Mouse (Mus musculus) layer of hippocampus, adult 9-10 months (tissue): ENCODE measurements around the gene Stx1b.
"Not testable (repeated sequence)": the region's sequence is repeated elsewhere in the genome, so short reads cannot be mapped to it uniquely, and the experiment has no call there.

Experiments
- DNase-seq: peaks from one replicate; pipeline ENCODE4 v3.0.0; 2022; ENCODE audit warnings: low spot score

The Stx1b gene

DNA sequence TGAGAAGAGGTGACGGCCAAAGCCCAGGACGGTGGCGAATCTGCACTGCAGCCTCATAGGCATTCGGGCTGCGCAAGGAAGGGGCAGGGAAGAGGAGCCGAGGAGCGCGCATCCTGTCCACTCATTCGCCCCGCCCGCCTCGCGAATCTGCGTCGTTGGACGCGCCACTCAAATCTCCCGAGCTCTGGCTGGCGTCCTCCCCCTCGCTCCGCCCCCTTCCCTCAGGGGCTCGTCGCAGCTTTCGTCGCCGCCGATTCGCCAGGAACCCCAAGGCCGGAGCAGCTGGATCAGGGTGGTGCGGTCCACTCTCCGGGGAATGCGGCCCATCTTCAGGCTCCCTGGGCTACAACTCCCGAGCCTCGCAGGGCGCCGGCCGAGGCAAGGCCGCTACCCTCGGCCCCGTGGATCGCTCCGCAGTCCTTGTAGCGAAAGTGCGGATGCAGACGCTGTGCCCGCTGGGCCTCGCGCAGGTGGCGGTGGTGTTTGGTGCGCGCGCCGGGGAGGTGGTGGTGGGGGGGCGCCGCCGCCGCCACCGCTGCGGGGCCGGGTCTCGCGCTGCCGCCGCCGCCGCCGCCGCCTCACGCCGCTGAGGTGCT, 47.4 kb downstream of the Stx1b start:
- peak; percentile 85 for DNase-seq

DNA sequence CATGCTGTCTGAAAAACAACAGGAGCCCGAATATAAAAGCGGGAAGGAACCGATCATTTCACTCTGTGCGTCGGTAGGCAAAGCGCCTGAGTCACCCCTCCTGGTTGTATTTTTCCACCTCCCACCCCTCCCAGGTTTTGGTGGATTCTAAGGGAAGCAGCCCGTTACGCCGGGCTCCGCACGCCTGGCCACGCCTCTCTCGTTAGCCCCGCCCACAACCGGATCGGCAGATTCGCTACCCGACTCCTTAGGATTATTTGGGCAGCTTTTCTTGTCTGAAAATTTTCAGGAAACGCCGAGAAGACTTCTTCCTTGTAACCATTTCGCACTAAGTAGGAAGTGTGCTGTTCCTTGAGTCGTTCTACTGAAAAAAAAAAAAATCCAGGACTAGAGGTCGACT, 47.9 kb downstream of the Stx1b start, which contains the start of gene Setd1a:
TSS of gene Setd1a (plus strand) at position 245 of the 400 bp plus-strand sequence.
- DNase-seq: peak; percentile 65

DNA sequence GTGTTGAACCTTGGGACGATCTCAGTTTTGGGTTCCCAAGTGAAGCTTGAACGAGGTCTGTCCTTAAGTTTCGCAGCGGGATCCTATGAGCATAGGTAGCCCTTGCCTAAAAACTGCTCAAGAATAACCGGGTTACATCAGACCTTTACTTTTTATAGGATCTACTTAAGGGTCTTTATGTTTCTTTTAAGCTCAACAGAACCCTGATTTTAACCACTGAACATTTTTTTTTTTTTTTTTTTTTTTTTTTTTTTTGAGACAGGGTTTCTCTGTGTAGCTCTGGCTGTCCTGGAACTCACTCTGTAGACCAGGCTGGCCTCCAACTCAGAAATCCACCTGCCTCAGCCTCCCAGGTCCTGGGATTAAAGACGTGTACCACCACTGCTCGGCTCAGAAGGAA, 48.5 kb downstream of the Stx1b start:
- DNase-seq: not testable (repeated sequence)

DNA sequence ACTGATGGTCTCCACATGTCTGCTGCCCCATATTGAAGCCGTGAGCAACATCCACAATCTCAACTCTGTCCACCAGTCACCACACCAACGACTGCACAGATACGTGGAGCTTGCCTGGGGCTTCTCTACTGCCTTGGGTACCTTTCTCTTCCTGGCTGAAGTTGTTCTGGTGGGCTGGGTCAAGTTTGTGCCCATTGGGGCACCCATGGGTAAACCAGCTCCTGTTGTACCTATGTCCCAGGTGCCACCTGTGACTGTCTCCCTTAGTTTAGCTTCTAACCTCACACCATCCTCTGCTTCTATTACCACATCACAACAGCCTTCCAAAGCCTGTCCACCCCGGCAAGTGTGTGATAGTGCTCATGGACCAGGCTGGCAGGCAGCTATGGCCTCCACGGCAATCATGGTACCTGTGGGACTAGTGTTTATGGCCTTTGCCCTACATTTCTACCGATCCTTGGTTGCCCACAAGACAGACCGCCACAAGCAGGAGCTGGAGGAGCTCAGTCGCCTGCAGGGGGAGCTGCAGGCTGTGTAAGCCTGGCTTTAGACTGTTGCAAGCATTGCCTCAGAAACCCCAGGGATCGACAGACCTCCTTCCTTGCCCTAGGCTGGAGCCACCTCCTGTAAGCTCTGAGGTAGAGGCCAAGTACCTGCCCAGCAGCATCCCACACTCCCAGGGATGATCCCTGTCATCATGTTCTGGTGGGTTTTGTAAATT, 50.5 kb downstream of the Stx1b start:
- no peak for DNase-seq

DNA sequence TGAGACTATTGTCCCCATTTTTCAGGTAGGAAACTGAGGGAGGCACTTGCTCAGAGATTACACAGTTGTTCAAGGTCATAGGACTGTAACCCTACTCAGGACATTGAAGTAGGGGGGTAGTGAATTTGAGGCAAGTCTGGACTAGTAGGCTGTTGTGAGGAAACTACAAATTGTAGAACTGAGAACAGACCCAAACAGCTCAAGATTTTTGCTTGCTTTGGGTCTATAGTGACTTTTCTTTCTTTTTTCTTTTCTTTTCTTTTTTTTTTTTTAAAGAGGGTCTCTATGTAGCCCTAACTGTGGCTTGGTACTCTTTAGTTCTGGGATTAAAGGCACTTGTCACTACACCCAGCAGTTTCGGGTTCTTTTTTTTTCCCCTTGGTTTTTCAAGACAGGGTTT, 51.8 kb downstream of the Stx1b start:
- no peak for DNase-seq

DNA sequence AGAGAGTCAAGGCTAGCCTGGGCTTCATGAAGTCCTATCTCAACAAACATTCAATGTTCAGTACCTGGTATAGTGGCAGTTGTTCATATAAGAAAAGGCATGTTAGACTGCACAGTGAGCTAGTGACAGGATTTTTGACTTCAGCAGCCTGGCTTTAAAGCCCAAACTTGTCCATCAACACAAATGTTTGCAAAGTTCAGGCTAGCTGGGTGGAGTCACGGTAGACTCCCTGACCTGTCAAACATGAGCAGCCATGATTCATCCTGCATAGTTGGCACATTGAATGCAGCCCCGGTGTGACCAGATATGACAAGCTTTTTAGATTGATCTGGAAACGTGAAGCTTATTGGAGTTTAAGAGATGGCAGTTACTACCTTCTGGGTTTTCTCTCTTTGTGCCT, 52.3 kb downstream of the Stx1b start:
- no peak for DNase-seq

DNA sequence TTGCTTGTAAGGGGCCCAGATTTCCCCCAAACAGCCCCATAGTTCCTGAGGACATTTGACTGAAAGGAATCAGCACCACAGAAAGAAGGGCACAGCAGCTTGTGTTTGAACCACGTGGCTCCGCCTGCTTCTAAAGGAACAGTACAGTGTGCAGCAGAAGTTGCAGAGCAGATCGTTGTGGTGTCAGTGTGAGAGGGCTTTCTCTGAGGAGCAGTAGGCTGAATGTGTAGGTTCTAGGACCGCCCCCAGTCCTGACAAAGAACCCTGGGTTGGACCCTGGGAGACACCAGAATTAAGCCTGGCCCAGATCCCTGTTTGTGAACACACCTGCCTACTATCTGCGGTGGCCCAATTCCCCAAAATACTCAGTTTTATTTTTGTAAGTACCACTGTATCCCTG, 53.1 kb downstream of the Stx1b start:
- no peak for DNase-seq

DNA sequence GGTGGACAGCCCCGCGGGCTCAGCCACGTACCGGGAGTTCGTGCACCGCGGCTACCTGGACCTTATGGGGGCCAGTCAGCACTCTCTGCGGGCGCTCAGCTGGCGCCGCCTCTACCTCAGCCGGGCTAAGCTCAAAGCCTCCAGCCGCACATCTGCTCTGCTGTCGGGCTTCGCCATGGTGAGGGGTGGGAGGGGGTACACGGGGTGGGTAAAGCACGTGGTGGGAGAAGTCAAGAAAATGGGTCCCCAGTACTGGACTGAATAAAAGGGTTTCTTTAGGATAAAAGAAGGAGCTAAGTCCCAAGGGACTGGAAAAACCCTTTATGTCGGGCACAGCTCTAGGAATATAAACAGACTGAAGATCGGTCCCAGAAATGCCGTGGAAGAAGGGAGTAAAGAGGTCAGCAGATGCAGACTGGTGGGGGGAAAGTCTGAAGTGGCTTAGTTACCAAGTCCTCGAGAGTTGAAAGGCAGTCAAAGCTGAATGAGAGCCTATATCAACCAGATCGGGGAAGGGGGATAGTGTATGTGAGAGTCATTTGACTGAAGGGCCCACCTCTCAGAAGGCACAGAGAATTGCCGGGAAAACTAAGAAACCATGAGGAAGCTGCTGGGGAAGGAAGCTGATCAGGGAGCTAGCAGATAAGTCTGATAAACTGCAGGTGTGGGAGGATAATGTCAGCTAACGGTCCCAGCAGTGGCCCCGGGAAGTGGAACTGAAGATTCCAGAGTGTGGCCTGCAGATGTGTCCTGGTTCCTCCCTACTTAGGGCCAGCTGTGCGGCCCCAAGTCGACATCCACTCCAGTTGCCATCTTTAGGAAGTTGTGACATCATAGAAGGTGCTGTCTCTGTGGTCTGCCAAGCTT, 54.1 kb downstream of the Stx1b start:
- DNase-seq: no peak

DNA sequence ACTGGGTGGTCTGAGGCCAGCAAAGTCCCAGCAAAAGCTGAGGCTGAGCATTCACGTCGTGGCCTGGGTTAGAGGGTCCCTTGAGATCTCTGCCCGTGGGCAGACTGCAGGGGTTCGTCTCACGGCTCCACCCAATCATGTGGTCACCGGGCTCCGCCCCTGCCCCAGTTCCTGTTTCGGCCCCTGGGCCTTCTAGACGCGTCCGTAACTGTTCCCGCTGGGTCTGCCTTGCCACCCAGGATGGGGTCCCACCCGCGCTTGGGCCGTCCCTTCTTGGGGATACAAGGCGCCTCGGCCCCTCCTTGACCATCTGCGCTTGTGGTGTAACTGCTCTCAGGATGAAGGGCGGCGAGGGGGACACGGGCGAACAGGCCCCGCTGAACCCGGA, 54.7 kb downstream of the Stx1b start, which contains the start of gene Orai3:
TSS of gene Orai3 (plus strand) at position 165 of the 388 bp plus-strand sequence.
- DNase-seq: peak; percentile 63

DNA sequence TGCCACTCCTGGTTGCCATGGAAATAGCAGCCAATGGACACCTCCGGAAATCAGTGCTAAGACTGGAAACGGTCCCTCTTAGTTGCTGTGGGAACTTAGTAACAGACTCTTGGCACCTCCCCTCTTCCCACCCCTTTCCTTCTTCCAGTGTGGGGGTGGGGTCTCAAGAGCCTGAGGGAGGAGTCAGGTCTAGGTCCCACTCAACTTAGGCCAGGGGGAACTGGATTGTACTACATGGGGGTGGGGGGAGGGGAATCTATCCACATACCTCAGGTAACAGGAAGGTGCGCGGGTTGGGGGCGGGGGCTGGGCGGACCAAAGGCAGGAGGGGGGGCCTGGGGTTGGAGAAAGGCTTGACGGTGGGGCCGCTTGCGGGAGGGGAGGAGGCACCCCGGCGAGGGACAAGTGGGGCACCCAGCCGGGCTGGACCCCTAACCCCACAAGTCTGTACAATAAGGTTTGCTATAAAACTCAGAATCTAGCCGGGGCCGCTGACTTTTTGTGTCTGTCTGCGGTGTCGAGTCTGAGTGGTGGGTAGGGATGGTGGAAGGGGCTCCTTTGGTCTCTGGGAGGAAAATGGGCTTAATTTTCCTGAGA, 55.3 kb downstream of the Stx1b start:
- DNase-seq: peak; percentile 97

DNA sequence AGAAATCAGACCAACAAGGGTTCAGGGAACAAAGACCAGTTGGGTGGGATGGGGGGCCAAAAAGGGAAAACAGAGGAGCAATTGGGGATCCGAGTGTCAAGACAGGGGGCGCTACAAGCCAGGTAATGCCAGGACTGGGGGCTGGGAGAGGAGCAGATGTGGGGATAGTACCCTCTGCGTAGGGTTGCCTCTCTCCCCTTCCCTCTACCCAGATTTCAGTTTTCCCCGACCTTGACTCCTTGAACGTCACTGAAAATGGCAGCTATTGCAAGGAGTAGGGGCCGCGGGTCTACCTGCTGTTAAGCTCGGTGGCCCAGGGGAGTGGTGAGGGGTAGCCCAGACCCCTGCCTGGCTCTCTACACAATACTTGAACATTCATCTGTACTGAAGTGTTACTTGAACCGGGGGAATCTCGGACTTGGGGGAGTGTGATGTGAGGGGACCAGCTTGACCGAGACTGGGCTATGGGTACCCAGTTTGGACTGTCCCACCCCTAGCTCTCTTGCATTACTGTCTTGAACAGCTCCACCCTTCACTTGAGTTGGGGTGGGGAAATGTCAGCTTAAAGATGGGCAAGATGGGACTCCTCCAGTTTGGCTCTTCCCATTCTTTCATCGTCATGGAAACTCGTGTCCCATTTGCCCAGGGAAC, 55.9 kb downstream of the Stx1b start:
- no peak for DNase-seq

DNA sequence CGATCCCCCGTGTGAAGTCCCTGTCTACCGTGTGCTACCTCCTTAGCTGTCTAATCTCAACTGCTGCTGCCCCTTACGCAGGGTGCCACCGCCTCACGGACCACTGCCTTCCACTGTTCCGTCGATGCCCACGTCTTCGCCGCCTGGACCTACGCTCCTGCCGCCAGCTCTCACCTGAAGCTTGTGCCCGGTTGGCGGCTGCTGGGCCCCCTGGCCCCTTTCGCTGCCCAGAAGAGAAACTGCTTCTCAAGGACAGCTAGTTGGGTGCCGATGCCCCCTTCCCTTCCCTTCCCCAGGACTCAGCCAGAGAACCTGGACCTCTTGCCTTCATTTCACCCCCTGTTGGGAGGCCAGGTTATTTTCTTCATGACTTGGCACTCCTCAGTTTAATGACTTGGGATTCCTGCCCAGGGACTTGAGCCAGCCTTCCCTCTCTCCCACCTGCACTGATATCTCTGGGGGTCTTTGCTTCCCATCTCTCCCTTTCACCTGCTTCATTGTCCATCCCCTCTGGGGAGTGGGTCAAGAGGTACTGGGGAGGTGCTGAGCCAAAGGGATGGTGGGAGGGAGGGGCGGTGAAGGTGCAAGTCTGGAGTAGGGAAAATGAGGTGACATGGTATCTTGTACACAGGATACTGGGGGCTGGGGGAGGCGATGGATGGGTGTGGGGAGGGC, 56.5 kb downstream of the Stx1b start:
- no peak for DNase-seq

DNA sequence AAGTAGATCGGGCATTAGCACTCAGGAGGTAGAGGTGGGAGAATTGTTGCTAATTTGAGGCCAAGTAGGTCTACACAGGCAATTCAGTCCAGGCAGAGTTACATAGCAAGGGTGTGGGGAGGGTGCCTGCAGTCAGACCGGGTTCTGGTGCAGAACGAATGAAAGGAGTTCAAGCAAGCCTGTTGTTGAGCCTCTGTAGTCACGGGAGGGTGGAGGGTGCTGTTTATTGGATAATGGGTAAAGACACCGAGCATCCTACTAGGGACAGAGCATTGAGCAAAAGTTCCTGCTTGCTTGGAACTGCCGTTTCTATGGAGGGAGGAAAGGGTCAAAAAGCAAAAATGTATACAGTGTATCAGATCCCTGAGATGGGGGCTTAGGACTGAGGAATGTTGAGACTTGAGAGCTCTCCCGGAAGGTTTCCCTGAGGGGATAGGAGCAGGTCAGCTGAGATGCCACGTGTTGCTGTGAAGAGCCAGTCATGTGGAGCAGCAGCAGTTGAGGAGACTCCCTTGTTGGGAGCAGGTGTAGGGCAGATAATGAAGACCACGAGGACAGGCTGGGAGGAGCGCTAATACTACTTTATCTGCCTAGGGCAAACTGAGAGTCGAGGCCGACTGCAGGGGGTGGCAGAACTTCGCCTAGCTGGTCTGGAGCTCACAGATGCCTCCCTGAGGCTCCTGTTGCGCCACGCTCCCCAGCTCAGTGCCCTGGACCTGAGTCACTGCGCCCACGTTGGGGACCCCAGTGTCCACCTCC, 57.3 kb downstream of the Stx1b start:
- no peak for DNase-seq

DNA sequence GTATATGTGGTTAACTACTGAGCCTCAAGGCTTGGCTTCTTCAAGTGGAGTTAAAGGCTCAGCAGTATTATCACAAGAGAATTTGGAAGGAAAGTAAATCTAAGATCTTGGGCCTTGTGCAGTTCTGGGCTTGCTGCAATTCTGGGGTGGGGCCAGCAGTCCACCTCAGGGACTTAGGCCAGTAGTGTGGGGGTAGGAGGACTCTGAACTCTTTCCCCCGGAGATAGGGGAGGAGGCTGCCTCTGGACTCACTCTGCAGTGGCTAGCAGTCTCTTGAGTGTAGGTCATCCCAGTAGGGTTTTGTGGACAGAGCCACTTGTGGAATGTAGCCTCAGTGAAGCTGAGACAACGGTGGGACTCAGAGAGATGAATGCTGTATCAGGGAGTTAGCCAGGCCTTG, 58.6 kb downstream of the Stx1b start:
- no peak for DNase-seq

DNA sequence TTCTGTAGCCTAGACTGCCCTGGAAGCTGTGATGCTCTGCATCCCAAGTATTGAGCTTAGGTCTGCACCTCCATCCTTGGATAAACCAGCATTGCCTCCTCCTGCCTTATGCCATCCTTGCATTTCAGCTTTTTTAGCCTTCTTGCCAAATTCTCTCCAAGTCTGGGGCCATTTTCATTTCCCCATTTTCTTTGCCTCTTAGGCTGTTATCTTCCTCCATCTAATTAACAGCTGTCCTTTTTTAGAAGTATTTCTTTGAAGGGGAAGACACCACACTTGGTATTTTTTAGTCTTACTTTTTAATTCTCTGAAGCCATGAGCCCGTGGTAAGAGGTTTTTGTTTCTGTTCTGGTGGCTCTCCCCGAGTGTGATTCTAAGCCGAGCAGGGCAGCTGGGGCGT, 60.7 kb downstream of the Stx1b start:
- DNase-seq: no peak

DNA sequence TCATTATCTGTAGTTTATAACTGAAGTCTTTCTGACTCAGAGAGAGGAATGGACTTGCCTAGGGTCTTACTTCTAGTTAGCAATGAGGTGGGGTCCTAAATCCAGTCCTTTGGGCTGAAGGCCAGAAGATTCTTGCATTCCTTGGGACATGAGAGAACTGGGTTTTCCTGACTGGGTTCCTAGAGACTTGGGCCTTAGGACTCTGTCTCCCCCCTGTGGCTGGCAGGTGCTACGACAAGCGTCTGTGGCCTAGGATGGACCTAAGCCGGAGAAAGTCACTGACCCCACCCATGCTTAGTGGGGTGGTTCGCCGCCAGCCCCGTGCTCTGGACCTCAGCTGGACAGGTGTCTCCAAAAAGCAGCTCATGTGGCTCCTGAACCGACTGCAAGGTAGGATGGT, 63.3 kb downstream of the Stx1b start:
- DNase-seq: no peak

DNA sequence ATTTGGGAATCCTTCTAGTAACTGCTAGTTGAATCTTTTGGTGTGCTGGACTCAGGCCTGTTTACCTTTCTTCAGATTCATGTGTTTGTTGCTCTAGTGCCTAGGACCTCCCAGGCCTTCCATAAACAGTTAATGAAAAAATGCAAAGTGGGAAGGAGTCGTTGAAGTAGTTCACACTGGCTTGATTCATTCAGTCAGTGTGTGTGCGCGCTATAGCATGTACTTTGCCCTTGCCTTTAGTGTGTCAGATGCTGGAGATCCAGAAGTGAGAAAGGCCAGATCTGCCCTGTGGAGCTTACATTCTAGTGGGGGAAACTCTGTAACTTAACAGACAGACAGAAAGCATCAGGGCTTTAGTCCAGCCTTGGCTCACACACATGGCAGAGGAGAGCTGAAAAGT, 63.9 kb downstream of the Stx1b start:
- no peak for DNase-seq

DNA sequence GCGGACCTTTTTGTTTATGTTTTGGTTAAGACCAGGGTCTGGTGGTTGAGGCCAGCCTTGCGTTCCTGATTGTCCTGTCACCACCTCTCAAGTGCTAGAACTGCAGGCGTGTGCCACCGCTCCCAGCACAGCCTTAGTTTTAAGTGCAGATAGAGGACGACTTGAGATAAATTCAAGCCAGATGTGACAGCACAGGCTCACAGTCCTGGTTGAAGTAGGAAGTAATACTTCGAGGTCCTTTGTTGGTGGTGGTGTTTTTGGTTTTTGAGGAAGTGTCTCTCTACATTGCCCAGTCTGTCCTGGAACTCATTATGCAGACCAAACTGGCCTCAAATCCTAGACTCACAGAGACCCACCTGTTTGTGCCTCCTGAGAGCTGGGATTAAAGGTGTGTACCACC, 64.6 kb downstream of the Stx1b start:
- DNase-seq: no peak
